Mouse (Mus musculus): ENCODE data around the gene Kirrel3.

DNA sequence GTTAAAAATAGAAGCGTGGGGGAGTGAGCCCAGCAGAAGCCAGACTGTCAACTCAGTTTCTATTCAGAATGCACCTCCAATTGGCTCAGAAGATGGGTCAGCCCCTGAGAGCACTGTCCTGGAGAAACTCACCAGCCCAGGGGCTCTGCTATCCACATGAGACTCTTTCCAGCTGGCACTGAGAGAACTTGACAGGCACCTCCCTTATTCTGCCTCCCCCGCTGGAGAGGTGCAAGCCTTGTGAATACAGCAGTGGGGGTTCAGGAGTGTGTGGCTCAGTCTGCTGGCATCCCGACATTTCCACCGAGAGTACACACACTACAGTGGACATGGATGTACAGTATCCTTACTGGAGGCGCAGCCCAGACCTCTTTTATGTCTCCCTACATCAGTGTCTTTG, 210.0 kb downstream of the Kirrel3 start:
- TF ChIP-seq EP300 (IDR thresholded peaks at IDR 0.05) (no peak), CTCF (IDR thresholded peaks at IDR 0.05) (no peak)

All from lung, postnatal 0 days (tissue).